Mouse (Mus musculus) lung, postnatal 0 days (tissue): Measurements from ENCODE around the gene 4930452B06Rik.

ENCODE experiments used
- CTCF ChIP-seq: IDR thresholded peaks from 2 replicates; pipeline ENCODE4 v1.5.1; 2016; ENCODE audit warnings: antibody characterized with exemption, mild to moderate bottlenecking
- EP300 ChIP-seq: IDR thresholded peaks from 2 replicates; pipeline ENCODE4 v1.6.1; 2016; ENCODE audit warnings: antibody characterized with exemption, mild to moderate bottlenecking, control low read depth

GRCm38 (mm10) chr14:8503345-8503744, 162.7 kb downstream of the 4930452B06Rik start:
- TF ChIP-seq EP300 = no peak
- TF ChIP-seq CTCF = no peak
